Mouse (Mus musculus): ENCODE measurements around the gene Grb7. TPM values are rescaled to one million over a fixed set of nuclear protein-coding genes. Genes with fewer than 3 reads are reported as not detected.

Gene Grb7
- polyA plus RNA-seq, 1 experiment from 2014 or later: 7.3 TPM

DNA sequence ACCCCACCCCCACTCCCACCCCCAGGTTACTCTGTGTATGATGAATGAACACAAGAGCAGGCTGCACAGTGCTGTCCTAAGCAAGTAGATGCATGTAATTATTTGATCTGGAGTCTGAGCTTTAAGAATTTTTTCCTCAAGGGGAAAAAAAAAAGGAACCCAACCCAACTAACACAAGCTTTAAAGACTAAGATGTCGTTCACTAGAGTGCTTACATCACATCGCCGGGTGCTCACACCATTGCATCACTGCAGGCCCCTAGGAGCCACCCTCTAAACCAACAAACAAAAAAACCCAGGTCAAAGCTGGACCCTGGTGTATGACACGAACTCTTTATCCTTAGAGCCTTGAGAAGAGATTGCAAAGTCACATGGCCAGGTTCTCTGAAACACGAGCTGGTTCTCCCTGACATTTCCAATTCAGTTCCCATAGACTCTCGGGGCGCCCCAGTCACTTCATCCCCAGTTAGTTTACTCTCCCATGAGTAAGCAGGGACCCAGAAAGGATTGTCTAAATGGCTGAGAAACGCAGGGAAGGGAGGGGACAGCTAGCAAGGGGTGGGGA, 27.8 kb downstream of the Grb7 start:
- ATAC-seq (ENCODE audit: insufficient number of reproducible peaks, insufficient read depth, low FRiP score, low TSS enrichment): no peak
- Histone ChIP-seq H3K4me1 (peaks cover 26% of the 10 kb centered on the region), H3K9ac (no peak overlapping the region), H3K4me2 (replicated peaks) (no peak overlapping the region), H3K27me3 (no peaks in the 10 kb centered on the region), H3K36me3 (no peaks in the 10 kb centered on the region), H3K4me3 (no peak overlapping the region), H3K9me3 (no peaks in the 10 kb centered on the region), H3K27ac (no peak overlapping the region)
- 53% methylated on average over 8 of the region's 8 CpGs for WGBS

DNA sequence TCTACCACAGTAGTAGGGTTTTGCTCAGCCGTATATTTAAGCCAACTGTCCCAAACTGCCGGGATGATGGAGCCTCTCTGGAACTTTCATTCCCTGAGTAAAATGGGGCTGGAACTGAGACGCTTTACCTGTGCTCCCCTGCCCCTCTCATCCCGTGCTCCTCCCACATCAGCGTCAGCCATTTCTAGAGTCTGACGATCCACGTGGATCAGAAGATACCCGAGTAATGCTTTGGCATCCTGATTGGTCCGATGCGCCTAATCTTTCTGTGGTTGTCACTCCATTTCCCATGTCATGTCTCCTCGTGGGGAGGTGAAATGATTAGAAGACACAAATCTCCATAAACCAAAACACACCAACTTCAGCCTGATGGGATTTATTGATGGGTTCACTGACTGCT, 28.8 kb downstream of the Grb7 start:
- H3K9ac ChIP-seq: no peak overlapping the region
- H3K4me3 ChIP-seq: no peak overlapping the region
- no peak overlapping the region for H3K27ac ChIP-seq
- ATAC-seq (ENCODE audit: insufficient number of reproducible peaks, insufficient read depth, low FRiP score, low TSS enrichment): no peak
- WGBS: 90% methylated on average over 11 of the region's 11 CpGs
- H3K4me1 ChIP-seq: peaks cover 18% of the 10 kb centered on the region
- H3K4me2 ChIP-seq (replicated peaks): no peak overlapping the region
- no peaks in the 10 kb centered on the region for H3K9me3 ChIP-seq
- H3K27me3 ChIP-seq: no peaks in the 10 kb centered on the region
- no peaks in the 10 kb centered on the region for H3K36me3 ChIP-seq

DNA sequence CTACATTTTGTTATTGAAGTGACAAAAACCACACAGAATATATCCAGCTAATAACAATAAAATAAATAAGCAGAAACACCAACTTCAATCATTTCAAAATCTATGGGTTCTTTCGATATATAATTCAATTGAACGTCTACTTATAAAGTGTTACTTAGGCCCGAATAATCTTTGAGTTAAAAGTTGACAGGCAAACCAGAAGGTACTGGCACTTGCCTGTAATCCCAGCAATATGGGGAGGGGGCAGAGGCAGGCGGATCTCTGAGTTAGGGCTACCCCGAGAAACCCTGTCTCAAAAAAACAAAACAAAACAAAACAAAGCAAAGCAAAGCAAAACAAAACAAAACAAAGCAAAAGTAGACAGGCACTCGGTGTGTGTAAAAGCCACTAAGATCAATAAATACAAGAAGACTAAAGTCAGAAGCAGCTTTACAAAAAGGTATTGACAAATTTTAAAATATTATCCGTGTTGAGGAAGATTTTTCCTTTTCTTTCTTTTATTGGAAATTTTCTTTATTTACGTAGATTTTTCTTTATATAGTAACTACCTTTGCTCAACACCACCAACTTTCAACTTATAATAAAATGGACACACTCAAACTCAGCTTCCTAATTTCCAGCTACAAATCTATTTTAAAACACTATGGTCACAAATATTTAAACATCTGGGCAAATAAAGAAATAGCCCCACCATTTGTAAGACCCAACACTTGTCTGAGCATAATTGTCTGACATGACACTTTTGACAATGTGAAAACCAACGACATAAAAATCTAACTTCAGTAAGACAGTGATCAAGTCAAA, 29.6 kb downstream of the Grb7 start:
- no peaks in the 10 kb centered on the region for H3K36me3 ChIP-seq
- no peaks in the 10 kb centered on the region for H3K9me3 ChIP-seq
- H3K4me1 ChIP-seq: peaks cover 10% of the 10 kb centered on the region
- no peak overlapping the region for H3K27ac ChIP-seq
- no peaks in the 10 kb centered on the region for H3K27me3 ChIP-seq
- ATAC-seq (ENCODE audit: insufficient number of reproducible peaks, insufficient read depth, low FRiP score, low TSS enrichment): no peak
- no peak overlapping the region for H3K9ac ChIP-seq
- no peak overlapping the region for H3K4me3 ChIP-seq
- no peak overlapping the region for H3K4me2 ChIP-seq (replicated peaks)
- WGBS: 91% methylated on average over 9 of the region's 9 CpGs

DNA sequence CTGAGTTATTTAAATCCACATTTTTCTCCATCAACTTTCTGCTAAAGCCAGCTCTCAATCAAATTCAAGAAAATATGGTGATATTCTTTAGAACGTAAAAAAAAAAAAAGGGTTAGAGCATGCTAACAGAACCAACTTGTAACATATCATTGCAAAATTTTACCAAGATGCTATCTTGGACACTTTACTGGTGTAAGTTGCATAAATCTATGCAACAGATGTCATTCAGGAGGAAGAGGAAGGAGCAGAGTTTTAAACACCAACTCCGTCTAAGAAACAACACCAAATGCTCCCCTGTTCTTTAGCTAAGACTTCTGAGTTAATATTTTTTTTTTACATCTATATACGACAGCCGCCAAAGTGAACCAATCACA, 30.2 kb downstream of the Grb7 start:
- 75% methylated on average over 4 of the region's 4 CpGs for WGBS
- Histone ChIP-seq H3K4me1 (peaks cover 7% of the 10 kb centered on the region; the same call in 1 of the 2 replicates), H3K36me3 (no peaks in the 10 kb centered on the region), H3K9ac (no peak overlapping the region), H3K4me3 (no peak overlapping the region), H3K27ac (no peak overlapping the region), H3K4me2 (replicated peaks) (no peak overlapping the region), H3K27me3 (no peaks in the 10 kb centered on the region), H3K9me3 (no peaks in the 10 kb centered on the region)
- no peak for ATAC-seq (ENCODE audit: insufficient number of reproducible peaks, insufficient read depth, low FRiP score, low TSS enrichment)

DNA sequence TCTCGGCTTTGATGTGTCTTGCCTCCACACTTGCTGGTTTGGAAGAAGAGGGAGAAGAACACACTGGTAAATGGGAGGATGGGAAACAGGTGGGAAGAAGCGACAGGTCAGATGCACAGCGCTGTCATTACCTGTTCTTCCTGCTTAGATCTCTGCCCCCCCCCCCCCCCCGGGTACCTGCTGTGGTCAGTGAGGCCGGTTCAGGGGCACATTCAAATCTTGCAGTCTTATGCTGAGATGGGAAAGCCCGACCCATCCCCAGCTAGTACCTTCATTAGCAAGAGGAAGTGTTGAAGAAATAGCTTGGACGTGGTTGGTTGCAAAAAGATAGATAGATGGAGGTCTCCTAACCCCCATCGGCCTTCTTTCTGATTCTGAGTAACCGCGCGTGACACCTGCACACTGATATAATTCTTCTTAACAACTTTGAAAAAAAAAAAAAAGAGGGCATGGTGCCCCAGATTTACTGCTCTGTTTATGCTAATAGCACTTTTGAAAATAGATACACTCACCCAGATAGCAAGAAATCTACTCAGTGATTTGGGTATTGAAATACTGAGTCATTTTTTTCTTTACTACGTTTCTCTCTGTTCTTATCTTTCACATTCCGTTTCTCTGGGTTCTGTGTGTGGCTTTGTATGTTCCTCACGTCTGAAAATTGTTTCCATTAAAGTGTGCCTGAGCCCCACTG, 31.0 kb downstream of the Grb7 start:
- 74% methylated on average over 13 of the region's 14 CpGs for WGBS
- no peak overlapping the region for H3K27ac ChIP-seq
- no peak overlapping the region for H3K4me2 ChIP-seq (replicated peaks)
- peaks cover 7% of the 10 kb centered on the region; the same call in 1 of the 2 replicates for H3K4me1 ChIP-seq
- no peaks in the 10 kb centered on the region for H3K9me3 ChIP-seq
- ATAC-seq (ENCODE audit: insufficient number of reproducible peaks, insufficient read depth, low FRiP score, low TSS enrichment): no peak
- no peak overlapping the region for H3K4me3 ChIP-seq
- no peaks in the 10 kb centered on the region for H3K36me3 ChIP-seq
- no peak overlapping the region for H3K9ac ChIP-seq
- H3K27me3 ChIP-seq: no peaks in the 10 kb centered on the region

DNA sequence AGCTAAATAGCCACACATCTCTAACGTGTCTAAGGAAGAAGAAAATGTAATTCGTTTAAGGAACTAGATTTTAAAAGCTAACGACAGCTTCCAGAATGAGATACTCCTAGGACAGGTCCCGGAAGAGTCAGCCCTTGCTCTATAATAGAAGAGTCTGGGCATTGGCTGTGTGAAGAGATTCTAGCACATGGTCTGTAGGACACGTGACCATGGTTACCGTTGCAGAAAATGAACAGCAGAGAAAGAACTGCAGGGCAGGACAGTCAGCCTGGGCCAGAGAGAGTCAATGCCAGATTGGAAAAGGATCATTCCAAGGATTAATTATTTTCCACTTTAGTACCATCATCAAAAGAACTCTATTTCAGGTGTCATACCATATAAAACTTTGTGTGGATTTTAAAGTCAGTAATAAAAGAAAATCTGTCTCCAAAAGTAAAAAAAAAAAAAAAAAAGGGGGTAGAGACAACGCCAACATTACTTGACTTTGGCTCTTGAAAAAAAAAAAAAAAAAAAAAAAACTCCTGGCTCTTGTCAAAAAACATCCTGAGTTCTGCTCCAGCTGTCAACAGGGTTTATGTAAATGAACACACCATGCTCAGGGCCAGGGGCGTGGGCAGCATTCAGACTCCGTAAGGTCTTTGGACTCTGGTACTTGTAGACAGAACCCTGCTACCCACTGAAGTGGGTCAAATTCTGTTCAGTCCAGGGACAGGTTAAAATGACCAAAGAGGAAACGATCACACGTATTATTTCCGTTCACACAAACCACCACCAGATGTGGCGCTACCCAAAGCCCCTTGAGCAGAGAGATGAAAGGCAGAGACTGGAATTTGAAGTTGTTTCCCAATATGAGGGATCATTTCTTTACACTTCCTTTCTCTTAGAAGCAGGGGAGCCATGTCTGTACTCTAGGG, 33.1 kb downstream of the Grb7 start:
- 57% methylated on average over 13 of the region's 13 CpGs for WGBS
- H3K36me3 ChIP-seq: no peaks in the 10 kb centered on the region
- H3K9ac ChIP-seq: no peak overlapping the region
- H3K9me3 ChIP-seq: no peaks in the 10 kb centered on the region
- H3K4me3 ChIP-seq: no peak overlapping the region
- H3K4me1 ChIP-seq: peaks cover under 1% of the 10 kb centered on the region; the same call in 1 of the 2 replicates
- ATAC-seq (ENCODE audit: insufficient number of reproducible peaks, insufficient read depth, low FRiP score, low TSS enrichment): no peak
- no peak overlapping the region for H3K4me2 ChIP-seq (replicated peaks)
- H3K27me3 ChIP-seq: no peaks in the 10 kb centered on the region
- no peak overlapping the region for H3K27ac ChIP-seq

DNA sequence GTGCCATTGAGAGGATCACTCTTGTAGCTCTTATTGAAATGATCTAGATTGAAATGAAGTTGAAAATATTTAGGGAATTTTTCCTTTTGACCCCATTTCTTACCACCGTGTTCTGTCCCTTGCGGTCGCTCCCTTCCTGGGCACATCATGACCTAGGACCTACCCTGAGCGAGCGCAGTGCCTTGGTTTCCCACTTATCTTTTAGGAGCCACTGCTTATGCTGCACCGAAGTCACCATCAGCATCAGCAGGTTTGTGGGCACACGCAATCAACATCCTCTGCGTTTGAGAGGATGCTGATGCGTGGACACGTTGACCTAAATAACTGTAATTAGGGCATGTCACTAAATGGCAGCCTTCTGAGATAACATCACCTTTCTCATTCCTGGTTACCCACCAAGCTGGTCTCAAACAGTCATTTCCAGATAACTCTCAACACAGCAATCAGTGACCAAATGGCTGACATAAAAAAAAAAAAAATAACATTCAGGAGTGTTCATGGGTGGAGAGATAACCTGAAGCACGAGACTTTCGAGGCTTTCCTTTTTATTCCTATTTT, 33.8 kb downstream of the Grb7 start:
- H3K4me2 ChIP-seq (replicated peaks): no peak overlapping the region
- no peaks in the 10 kb centered on the region for H3K36me3 ChIP-seq
- no peaks in the 10 kb centered on the region for H3K27me3 ChIP-seq
- no peak overlapping the region for H3K4me3 ChIP-seq
- no peak overlapping the region for H3K9ac ChIP-seq
- ATAC-seq (ENCODE audit: insufficient number of reproducible peaks, insufficient read depth, low FRiP score, low TSS enrichment): no peak
- WGBS: 84% methylated on average over 12 of the region's 12 CpGs
- H3K27ac ChIP-seq: no peak overlapping the region
- no peaks in the 10 kb centered on the region for H3K4me1 ChIP-seq
- H3K9me3 ChIP-seq: no peaks in the 10 kb centered on the region

DNA sequence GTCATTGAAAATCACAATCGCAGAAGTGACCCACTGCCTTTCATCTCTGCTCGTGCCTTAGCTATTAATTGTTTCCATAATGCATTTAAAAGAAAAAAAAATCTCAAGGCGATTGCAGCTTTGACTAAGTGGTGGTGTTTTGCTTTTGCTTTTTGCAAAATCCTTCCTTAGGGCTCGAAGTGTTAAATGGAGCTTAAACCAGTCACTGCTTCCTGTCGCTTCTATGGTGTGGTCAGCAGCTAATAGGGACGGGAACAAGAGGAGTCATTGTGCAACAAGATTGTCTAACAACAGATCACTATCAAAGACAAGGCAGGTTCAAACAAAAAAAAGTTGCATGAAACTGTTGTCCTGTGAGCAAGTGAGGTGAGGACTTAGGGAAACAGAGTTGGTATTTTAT, 35.0 kb downstream of the Grb7 start:
- Histone ChIP-seq H3K27me3 (no peaks in the 10 kb centered on the region), H3K4me3 (no peak overlapping the region), H3K9ac (no peak overlapping the region), H3K27ac (no peak overlapping the region), H3K9me3 (no peaks in the 10 kb centered on the region), H3K4me2 (replicated peaks) (no peak overlapping the region), H3K36me3 (no peaks in the 10 kb centered on the region), H3K4me1 (no peaks in the 10 kb centered on the region)
- ATAC-seq (ENCODE audit: insufficient number of reproducible peaks, insufficient read depth, low FRiP score, low TSS enrichment): no peak
- 38% methylated on average over 6 of the region's 6 CpGs for WGBS

DNA sequence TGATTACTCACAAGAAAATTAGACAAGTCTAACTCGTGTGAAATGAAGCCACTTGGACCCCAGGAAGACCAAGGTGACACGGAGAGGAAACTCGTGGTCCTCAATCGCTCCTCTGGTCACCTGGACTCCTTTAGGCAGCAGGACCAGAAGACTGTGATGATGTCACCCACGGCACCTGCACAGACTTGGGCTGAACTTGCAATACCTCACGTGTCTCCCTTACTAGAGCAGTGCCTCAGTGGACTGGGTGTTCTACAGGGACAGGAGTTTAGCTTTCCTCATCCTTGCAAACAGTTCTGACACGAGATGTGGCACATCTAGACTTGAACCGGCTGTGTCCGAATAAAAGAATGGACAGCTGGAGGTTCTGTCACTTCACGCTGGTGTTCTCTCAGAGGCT, 35.9 kb downstream of the Grb7 start:
- 84% methylated on average over 10 of the region's 10 CpGs for WGBS
- no peak overlapping the region for H3K9ac ChIP-seq
- ATAC-seq (ENCODE audit: insufficient number of reproducible peaks, insufficient read depth, low FRiP score, low TSS enrichment): no peak
- H3K36me3 ChIP-seq: no peaks in the 10 kb centered on the region
- H3K9me3 ChIP-seq: no peaks in the 10 kb centered on the region
- no peaks in the 10 kb centered on the region for H3K4me1 ChIP-seq
- H3K4me3 ChIP-seq: no peak overlapping the region
- no peaks in the 10 kb centered on the region for H3K27me3 ChIP-seq
- no peak overlapping the region for H3K4me2 ChIP-seq (replicated peaks)
- H3K27ac ChIP-seq: no peak overlapping the region

DNA sequence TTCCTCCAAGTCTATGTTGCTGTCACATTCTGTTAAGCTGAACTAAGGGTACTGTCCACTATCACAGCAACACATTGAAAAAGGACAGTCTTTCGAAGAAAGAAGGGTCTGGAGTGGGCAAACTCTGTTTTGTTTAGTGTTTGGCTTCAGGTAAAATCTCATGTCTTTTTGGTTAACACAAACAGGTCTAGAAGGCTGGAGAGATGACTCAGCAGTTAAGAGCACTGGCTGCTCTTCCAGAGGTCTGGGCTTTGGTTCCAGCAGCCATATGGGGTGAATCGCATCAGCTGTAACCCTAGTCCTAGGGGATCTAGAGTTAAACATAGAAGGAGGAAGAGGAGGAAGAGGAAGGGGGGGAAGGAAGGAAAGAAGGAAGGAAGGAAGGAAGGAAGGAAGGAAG, 39.6 kb downstream of the Grb7 start:
- H3K4me2 ChIP-seq (replicated peaks): no peak overlapping the region
- 89% methylated on average over 2 of the region's 2 CpGs for WGBS

DNA sequence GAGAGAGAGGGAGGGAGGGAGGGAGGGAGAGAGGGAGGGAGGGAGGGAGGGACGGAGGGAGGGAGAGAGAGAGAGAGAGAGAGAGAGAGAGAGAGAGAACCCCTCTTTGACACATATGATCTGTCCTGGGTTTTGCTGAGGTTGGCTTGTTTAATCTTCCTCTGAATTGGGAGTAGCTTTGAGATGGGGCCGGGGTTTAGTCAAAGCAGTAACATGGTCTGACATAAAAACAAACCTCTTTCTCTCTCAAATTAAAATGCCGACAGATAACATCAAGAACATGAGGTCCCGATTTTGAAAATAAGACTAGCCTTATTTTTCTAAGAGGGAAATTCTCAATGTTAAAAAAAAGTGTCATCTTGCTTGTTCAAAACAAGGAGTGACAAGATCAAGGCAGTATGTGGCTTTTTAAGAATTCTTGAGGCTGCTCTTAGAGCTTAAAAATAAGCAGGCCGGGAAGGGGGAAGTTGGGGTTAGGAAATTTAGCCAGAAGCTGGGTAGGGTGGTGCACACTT, 41.4 kb downstream of the Grb7 start:
- Histone ChIP-seq H3K27me3 (no peaks in the 10 kb centered on the region), H3K4me3 (no peak overlapping the region), H3K9ac (no peak overlapping the region), H3K4me1 (no peaks in the 10 kb centered on the region), H3K9me3 (no peaks in the 10 kb centered on the region), H3K4me2 (replicated peaks) (no peak overlapping the region), H3K36me3 (no peaks in the 10 kb centered on the region), H3K27ac (no peak overlapping the region)
- WGBS: 54% methylated on average over 4 of the region's 5 CpGs
- ATAC-seq (ENCODE audit: insufficient number of reproducible peaks, insufficient read depth, low FRiP score, low TSS enrichment): no peak

More for the DNA sequence above, 39.6 kb downstream of the Grb7 start:
- ATAC-seq (ENCODE audit: insufficient number of reproducible peaks, insufficient read depth, low FRiP score, low TSS enrichment): no peak
- H3K27me3 ChIP-seq: no peaks in the 10 kb centered on the region
- H3K4me1 ChIP-seq: no peaks in the 10 kb centered on the region
- H3K36me3 ChIP-seq: no peaks in the 10 kb centered on the region
- no peak overlapping the region for H3K9ac ChIP-seq
- no peaks in the 10 kb centered on the region for H3K9me3 ChIP-seq
- no peak overlapping the region for H3K27ac ChIP-seq
- H3K4me3 ChIP-seq: no peak overlapping the region

Data from embryonic facial prominence, embryonic 12.5 days (tissue).